Mouse (Mus musculus) left cerebral cortex, adult 9 months (tissue): Measurements from ENCODE around the gene Adamts15.

ENCODE experiments used
- DNase-seq, 2 experiments: peaks; one replicate each; pipeline ENCODE4 v3.0.0; 2022; ENCODE audit warnings: low spot score in 2 of 2

The Adamts15 gene

DNA sequence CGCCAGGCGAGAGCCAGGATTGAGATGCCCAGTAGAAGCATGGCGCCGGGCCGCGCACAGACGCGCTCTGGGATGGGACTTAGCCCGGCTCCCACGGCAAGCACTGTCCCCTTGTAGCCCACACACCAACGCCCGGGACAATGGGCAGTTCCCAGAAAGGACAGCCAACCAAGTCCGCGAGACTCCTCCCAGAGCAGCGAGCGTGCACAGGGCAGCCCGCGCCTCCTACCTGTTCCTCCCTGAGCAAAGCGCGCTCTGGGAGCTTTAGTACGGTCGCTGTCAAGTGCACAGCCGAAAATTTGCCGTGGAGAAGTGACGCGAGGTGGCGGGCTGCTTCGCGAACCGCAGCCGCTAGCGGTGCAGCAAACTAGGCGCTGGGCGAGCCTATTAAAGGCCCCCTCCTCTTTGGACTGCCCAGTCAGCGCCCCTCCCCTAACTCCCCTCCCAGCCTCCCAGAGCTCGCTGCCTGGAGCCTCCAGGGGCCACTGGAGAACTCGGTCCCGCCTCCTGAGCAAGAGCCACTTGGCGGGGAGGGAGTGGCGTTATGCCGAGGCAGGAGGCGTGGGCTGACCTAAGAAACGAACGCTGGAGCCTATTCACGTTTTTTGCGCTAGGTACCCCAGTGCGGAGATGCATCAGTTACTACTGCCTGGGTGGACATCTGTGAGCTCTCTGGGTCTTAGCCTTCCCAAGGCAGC is at the start of gene Adamts15:
Gene Adamts15 (minus strand): TSS at position 256 of the 698 bp plus-strand sequence.
- DNase-seq = peak in 1 of 2 experiments; percentile 26

DNA sequence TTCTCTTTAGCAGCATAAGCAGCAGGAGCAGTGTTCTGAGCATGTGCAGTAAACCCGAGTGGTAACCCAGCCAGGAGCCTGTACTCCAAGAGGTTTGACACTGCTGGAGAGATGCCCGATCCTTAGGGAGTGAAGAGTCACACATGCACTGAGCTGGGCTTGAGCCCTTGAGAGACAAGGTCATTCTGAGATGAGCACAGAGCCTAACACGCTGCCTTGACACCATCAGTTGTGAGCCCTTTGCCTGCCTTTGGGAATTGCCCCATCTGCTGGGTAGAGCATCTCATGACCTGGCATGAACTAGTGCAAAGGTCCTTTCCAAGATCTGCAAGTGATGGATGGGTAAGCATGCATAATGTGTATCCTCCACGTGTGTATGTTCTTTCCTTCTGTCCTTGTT is 49.7 kb upstream of the Adamts15 start:
- DNase-seq = no peak

DNA sequence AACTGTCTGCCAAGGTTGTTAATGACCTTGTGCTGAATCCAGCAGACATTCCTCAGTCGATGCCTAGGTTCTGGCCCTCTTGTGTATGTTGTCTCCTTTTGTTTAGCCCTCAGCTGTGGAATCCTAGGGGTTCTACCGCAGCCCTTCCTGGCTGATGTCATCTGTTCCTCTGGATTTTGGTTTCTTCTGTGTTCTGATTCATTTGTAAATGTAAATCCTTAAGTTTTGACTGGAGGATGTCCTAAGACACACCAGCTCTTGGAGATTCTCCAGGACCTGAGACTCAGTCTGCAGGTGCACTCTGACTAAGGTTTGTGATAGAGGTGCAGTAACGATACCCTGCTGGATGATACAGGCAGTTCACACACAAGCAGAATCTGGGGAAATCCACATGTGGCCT is 47.7 kb upstream of the Adamts15 start:
- no peak for DNase-seq

DNA sequence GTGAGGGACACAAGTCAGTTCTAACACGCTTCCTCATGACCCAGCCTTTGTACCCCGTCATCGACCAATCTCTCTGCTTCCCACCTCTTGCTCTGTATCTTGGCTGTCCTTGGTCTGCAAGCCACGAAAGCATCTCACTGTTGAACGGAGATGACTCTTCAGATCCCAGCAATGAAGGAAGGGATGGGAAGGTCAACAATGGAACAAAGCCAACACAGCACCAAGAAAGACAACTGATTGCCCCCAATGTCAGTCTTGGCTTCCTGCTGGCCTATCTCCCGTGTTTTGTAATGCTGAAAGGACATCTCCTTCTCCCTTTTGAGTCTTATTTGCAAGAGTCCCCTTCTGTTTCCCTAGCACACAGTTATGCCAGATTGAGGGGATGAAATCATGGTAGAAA is 45.9 kb upstream of the Adamts15 start:
- no peak for DNase-seq

DNA sequence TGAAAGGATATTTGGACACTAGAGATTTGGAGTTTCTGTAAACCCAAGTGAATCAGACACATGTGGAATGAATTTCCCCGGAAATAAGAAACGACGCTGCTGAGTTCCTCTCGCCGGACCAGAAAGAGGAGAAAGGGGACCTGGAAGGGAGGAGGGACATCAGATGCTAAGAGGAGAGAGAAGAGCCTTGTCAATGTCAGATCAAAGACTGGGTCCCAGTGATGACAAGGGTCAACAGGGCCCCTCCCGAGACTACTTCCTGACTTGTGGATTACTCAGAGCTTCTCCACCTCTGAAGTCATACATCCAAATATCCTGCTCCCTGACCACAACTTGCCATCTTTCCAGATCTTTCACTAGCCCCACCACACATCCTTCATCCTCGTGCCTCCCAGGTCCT is 44.6 kb upstream of the Adamts15 start:
- DNase-seq = no peak

DNA sequence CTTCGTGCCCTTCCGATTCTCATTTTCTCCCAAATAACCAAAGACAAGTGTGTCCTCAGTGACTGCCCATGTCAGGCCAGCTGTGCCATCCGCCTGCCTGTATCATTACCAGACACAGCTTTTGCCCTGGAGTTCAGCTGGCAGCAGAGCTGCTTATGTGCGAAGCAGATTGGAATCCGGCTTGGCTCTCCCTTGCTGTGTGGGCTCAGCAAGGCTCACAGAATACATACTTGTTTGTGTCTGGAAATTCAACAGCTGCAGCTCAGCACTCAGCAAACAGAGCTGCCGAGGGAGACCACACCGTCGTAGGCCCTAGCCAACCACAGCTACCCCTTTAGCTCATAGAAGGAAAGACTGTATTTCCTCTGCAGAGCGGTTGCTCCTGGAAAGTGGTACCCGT is 42.4 kb upstream of the Adamts15 start:
- no peak for DNase-seq

DNA sequence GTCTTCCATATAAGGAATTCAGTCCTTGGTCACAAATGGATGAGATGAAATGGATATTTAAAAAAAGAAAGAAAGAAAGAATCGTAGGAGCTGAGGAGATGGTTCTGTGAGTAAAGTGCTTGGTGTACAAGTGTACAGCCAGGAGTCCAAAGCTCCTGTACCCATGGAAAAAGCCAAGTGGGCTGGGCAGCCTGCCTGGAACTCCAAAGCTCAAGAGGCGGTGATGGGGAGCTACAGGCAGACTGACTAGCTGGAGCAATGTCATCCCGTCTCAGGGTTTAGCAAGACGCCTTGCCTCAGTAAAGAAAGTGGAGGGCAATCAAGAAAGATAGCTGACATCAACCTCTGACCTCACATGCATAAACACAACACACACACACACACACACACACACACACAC is 41.5 kb upstream of the Adamts15 start:
- no peak for DNase-seq

DNA sequence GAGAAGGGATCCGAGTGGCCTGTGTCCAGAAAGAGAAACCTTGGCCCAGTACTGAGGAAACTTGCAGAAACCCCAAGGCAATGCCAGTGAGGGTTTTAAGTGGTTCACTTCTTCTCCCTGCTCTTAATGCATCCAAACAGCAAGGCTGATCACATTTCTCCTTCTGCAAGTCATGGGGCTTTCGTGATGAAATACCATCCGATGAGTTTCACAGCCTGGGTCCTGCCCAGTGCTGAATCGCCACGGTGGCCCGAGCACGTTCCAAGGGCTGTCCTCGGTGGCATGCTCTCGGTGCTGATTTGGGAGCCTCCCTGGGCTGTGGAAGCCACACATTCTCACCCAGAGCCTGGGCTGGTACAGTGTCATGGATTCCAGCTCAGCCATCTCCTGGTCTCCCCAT is 33.0 kb upstream of the Adamts15 start:
- DNase-seq = no peak

DNA sequence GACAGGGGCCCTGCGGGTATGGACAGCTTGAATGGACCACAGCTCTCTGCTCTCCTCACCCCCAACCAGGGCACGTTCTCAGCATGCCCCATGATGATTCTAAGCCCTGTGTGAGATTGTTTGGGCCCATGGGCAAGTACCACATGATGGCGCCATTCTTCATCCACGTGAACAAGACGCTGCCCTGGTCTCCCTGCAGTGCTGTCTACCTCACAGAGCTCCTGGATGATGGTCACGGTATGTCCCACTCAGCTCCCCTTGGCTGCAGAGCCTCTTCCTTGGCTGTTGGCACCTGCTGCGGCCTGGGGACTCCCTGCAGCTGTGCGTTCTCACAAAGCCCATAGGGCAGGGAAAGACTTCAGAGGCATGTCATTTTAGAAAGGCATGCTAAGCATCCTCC is 31.0 kb upstream of the Adamts15 start:
- no peak for DNase-seq

DNA sequence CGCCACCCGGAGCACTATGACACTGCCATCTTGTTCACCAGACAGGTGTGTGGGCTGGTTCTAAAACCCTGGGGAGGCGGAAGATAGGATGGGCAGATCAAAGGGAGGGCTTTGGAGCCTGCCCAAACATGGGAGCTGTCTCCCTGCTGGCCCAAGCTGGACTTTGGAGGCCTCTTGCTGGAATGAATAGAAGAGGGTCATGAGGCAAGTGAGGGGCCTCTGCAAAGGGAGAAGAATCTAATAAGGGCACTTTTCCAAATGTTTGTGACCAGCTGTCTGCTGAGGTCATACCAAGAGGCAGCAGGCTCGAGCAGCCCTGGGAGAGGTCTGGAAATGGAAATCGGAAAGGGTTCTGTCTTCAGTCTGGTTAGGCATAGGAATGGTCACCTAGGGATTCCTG is 29.2 kb upstream of the Adamts15 start:
- no peak for DNase-seq

DNA sequence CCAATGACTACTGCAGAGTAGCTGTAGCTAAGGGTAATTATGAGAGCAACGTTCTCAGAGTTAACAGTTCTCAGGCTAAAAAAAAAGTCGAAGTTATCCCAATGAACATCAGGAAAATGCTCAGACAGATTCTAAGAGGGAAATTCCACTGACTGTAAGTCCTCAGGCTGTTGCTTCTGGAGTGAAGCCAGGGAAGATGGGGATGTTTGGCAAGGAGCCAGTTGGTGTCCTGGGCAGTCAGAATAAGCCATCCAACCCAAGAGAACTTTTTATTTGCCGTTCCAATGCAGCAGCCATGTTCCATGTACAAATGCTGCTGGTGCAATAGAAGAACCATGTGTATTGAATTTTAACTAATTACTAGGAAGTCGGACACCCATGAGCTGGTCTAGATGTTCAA is 28.3 kb upstream of the Adamts15 start:
- DNase-seq = no peak

DNA sequence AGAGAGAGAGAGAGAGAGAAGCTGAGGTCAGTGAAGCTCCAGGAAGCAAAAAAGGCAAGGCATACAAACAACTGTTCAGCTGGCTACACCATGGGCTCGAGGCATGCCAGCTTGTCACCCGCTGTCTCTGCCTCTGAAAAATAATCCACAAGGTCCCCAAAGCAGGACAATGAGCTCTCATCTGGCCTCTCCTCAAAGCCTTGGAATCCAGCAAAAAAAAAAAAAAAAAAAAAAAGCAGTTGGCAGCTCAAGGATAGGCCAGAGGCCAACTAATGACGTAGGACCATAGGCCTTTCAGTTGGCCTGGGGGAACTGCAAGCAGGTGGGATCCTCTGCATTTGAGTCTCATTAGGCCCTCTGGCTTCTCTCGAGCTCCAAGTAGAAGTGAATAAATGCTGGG is 27.7 kb upstream of the Adamts15 start:
- DNase-seq = no peak

DNA sequence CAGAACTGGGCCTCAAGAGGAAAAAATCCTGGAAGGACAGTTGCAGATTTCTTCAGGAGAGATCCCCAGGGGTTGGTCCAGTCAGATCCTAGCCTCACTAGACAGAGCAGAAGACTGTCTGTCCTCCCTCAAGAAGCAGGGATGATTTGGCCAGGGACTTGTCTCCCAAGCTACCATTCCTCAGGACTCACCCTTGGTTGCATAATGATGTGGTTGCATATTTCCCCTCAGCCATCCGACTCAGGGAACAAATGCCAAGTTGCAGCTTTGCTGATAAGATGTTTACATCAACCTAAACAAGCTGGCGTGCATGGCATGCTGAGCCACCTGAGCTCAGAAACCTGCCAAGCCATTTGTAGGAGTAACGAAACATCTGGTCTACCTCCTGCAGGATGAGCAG is 27.2 kb upstream of the Adamts15 start:
- DNase-seq = no peak

DNA sequence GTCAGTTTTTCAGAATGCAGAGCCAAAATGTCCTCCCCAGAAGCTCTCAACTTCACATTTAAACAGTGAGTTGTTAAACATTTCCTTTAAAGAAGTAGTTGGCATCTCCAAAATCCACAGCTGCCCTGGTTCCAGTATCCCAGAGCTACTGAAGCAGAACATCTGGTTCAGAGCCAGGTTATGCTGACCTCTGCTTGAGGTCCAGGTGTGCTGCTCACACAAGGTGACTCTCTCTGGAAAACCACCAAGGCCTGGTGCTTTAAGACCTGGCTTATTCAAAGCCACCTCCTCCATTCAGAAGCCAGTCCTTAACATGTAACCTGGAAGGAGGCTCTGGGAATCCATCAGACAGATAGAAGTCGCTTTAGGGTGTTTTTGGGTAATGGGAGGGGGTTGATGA is 23.0 kb upstream of the Adamts15 start:
- DNase-seq = no peak

DNA sequence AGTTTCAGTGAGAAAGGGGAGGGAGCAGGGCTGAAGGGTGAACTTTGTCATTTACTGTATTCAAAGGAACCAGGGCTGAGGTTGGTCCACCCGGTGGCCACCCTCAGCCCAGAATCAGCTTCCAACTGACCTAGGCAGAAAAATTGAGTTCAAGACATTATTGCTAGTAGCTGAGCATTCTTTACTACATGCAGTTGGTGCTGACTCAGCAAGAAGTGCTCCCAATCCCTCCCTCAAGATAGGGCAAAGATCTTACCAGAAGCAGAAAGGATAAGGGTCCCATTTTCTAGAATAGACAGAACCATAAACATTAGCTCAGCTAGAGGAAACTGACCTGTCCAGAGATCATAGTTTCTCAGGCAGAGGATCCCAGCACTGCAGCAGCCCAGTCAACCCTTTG is 22.0 kb upstream of the Adamts15 start:
- DNase-seq = no peak

DNA sequence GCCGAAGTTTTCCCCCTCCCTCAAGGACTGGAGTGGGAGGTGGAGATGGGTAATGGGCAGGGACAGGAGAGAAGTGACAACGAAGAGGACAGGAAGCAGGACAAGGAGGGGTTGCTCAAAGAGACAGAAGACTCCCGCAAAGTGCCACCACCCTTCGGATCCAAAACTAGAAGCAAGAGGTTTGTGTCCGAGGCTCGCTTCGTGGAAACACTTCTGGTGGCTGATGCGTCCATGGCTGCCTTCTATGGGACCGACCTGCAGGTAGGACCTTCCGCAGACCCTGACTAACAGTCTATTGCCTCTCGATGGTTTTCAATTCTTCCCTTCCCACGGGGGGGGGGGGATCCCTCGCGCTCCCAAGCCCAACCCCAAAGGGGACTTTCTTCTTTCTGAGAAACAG is 21.1 kb upstream of the Adamts15 start:
- no peak for DNase-seq

DNA sequence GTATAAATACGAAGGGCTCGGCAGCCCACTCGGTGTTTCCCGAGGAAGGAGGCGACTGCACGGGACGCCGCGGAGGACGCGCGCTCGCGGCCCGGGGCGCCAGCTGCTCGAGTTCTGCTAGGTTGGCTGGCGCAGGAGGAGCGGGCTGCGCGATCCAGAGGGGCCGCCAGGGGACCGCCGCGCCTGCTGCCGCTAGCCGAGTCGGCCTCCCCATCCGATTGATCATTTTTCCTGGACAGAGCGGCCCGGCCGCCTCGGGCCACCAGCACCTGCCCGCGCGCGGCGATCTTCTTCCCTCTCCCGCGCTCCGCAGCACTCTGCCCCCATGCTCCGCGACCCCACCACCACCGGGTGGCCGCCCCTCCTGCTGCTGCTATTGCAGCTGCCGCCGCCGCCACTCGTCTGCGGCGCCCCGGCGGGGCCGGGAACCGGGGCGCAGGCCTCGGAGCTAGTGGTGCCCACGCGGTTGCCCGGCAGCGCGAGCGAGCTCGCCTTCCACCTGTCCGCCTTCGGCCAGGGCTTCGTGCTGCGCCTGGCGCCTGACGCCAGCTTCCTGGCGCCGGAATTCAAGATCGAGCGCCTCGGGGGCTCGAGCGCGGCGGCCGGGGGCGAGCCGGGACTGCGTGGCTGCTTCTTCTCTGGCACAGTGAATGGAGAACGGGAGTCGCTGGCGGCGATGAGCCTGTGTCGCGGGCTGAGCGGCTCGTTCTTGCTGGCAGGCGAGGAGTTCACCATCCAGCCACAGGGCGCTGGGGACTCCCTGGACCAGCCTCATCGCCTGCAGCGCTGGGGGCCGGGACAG is 20.5 kb upstream of the Adamts15 start, which contains the start of gene Adamts8:
Gene Adamts8 (plus strand): TSS at position 51 of the 802 bp plus-strand sequence.
- DNase-seq = no peak

DNA sequence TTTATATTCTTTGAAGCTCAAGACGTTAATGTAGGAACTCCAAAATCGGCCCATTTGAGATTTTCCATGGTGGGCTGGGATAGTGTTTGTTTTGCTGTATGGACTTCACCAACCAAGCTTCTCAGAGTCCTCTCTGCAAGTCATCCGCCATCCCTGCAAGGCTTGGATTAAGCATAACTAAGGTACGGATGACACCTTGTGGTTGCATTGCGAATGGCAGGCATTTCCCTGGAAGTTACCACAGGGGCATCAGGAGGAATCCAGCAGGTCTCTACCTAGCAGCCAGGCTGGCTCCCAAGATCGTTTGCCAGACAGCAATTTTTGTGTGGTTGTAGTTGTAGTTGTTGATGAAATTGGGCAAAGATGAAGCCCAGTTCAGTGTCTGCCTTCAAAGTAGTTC is 18.1 kb upstream of the Adamts15 start:
- peak; percentile 43 to 95 for DNase-seq

DNA sequence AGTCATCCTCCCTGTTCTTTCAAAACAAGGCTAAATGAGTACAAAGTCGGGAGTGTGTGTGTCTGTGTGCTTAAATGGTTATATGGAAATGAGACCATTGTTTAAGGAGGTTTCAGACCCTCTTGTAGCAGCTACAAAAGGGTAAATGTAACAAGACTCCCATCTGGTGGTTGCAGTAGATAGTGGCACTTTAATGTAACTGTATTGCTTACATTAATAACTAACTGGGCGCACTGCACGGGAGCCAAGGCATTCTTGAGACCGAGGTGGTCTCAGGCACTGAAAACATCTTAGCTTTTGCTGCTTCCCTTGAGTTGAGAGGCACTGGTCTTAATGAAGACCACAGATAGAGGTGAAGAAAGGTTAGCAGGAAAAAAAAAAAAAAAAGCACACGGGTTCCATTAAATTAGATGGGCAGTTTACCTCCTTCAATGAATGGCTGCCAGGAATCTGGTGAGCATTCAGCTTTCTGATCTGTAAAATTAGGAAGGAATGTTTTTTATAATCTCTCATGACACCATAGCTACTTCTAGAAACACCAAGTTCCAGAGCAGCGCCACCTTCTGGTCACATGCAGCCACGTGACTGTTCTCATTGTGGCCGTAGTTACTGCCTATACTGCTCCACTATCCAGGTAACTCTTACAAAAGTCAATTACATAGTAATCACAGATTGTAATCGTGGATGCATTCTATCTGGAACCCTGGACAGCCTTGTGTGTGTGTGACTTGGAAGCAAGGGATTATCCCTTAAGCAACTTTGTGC is 14.6 kb upstream of the Adamts15 start:
- DNase-seq = peak in 1 of 2 experiments; percentile 50

DNA sequence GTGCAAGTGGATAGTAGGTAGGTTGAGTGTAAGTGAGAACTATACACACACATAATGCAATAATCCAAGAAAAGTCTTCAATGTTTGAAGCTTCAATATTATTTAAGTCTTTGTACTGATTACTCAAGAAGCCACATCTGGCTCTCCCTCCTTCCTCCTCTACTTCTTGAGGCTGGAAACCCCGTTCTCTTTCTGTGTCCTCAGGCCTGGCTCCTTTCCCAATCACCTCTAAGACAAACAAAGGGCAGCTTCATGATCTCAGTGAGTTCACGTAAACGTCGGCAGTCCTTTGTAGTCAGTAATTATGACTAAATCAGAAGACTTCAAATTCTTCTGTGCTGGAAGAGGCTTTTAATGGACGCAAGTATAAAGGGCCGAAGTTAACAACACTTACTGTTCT is 12.6 kb upstream of the Adamts15 start:
- DNase-seq = no peak

DNA sequence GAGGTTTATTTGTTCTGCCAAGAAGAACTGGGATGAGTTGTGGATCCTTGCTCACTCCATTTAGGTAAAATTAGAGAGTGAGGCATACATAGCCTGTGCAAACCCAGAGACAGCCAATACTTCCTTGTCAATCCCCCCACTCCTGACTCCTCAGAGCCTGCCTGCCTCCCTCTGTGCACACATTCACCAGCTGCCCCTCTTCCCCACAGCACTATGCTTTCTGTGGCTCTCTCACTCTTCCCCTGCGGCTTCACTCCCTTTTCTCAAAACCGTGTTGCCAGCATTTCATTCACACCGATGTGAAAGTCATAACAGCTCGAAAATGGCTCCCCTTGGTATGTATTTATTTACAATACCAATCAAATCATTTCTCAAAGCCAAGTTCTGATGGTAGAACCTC is 10.1 kb upstream of the Adamts15 start:
- no peak for DNase-seq

DNA sequence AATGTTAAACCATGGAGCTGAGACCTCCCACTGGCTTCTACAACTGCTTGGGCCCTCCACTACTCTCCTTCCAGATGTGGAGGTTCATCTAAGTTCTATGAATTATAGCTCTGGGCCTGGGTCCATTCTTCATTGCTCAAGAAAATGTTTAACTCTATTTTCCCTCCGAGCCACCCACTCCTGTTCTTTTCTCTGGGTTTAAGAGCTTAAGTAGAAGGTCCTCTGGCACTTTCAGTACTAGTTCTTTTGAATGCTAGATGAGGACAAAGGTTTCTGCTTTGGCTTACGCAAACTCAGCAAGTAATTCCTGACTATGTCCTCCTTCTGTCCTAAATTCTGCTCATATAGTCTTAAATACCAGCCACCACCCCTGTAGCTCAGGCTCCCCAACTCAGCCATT is 6.5 kb upstream of the Adamts15 start:
- DNase-seq = no peak
